In the genomic region with DNA sequence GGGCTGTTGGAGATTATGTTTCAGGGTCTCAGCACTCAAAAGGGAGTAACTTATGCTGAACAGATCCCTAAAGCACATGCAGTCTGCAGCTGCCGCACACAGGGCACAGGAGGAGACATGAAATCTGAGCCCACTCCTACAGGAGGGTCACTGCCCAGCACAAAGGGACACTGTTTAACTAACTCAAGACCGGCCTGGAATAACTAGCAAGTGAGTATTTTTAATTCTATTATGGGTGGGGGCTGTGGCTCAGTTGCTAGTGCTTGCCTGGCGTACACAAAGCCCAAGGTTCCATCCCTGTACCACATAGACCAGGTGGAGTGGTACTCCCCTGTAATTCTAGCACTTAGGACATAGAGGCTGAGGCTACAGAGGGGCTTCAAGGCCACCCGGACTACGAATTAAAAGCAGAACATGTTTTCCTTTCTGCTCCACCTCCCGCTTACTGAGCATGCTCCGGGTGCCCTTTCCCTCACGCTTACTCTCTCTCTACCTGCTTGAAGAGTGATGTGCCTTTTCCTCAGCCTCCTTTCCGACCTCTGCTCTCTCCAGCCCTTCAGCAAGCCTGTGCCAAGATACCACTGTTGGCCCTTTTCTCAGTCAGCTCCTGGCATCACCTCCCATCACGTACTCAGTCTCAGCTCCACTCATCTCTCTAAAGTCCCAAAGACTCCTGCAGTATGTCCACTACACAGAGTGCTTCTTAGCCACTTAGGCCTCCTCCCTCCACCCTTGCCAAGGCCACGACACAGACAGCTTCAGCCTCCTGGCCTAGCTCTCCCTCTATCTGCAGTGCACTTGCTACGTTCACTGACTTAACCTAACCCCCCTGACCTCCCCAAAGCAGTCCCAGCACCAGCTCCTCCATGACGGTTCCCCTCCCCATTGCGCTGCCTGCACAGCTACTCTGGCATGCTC, we compare ENCODE assay signal across 8 mouse cellular contexts. TPM values are rescaled to one million over a fixed set of nuclear protein-coding genes. Genes with fewer than 3 reads are reported as not detected.
A peak's percentile ranks its signal among the peaks of the same experiment; 100 is the strongest.
DNase-seq lines count a peak whose midpoint lies in the region; ATAC-seq and TF ChIP-seq lines count a peak whose summit lies in the region.

No protein-coding gene starts in this region.

- H3ac ChIP-seq in myocyte (ENCODE audit: control insufficient read depth, insufficient read length): no peak overlapping the region

- no peak for TF ChIP-seq POLR2A in myocyte (IDR thresholded peaks at IDR 0.05; ENCODE audit: insufficient read length, low read depth)

- H3K36me3 ChIP-seq in lung, embryonic 15.5 days: no peaks in the 10 kb centered on the region
- H3K36me3 ChIP-seq in forebrain, postnatal 0 days (ENCODE audit: insufficient read depth): no peaks in the 10 kb centered on the region
- H3K36me3 ChIP-seq in myocyte (ENCODE audit: control insufficient read depth, insufficient read depth): no peaks in the 10 kb centered on the region

- peak overlapping the region; percentile 87 for H3K27ac ChIP-seq in gastrocnemius, adult 2 months
- peak overlapping the region; percentile 25 for H3K27ac ChIP-seq in lung, embryonic 15.5 days
- no peak overlapping the region; the same call in 1 of the 2 replicates for H3K27ac ChIP-seq in forebrain, postnatal 0 days (ENCODE audit: low read depth, low read length)

- no peak overlapping the region; the same call in 1 of the 2 replicates for H3K9ac ChIP-seq in lung, embryonic 15.5 days
- no peak overlapping the region for H3K9ac ChIP-seq in forebrain, postnatal 0 days

- WGBS in lung, embryonic 15.5 days: 47% methylated on average over 14 of the region's 14 CpGs
- WGBS in forebrain, postnatal 0 days: 55% methylated on average over 14 of the region's 14 CpGs

- no peaks in the 10 kb centered on the region for H3K27me3 ChIP-seq in lung, embryonic 15.5 days
- no peaks in the 10 kb centered on the region for H3K27me3 ChIP-seq in forebrain, postnatal 0 days (ENCODE audit: insufficient read depth, low read length)
- no peaks in the 10 kb centered on the region for H3K27me3 ChIP-seq in myocyte (ENCODE audit: control insufficient read depth, insufficient read depth, insufficient read length)

- intact Hi-C loops in gastrocnemius, adult 2 months (cut with DNase I): no loop called here
- intact Hi-C loops in left cerebral cortex, postnatal 4 days (cut with DNase I): no loop called here
- intact Hi-C loops in left cerebral cortex, postnatal 10 days (cut with DNase I): no loop called here

- no peak for DNase-seq in gastrocnemius, adult 2 months
- DNase-seq in gastrocnemius, adult 8-10 months (ENCODE audit: low spot score in 2 of 2): no peak
- no peak for DNase-seq in lung, postnatal 25 days (ENCODE audit: low spot score)
- no peak for DNase-seq in forebrain, postnatal 0 days
- DNase-seq in left cerebral cortex, postnatal 4 days: no peak
- no peak for DNase-seq in left cerebral cortex, postnatal 10 days (ENCODE audit: extremely low spot score in 1 of 2, low spot score in 2 of 2)

- peak; percentile 31; the same call in 1 of the 2 replicates for ATAC-seq in lung, embryonic 15.5 days (ENCODE audit: borderline replicate concordance, extremely low read depth, low FRiP score, low TSS enrichment)
- ATAC-seq in forebrain, postnatal 0 days: peak; percentile 32; the same call in 1 of the 2 replicates

- no peak overlapping the region for H3K4me2 ChIP-seq in lung, embryonic 15.5 days
- H3K4me2 ChIP-seq in forebrain, postnatal 0 days (ENCODE audit: low read depth): no peak overlapping the region
- H3K4me2 ChIP-seq in myocyte (ENCODE audit: low read depth): peak overlapping the region; percentile 68

- peaks cover 76% of the 10 kb centered on the region for H3K79me2 ChIP-seq in myocyte (ENCODE audit: control insufficient read depth, insufficient read depth)

- no peaks in the 10 kb centered on the region for H3K9me3 ChIP-seq in lung, embryonic 15.5 days
- H3K9me3 ChIP-seq in forebrain, postnatal 0 days (ENCODE audit: low read length): no peaks in the 10 kb centered on the region

- TF ChIP-seq CTCF in gastrocnemius, adult 2 months (IDR thresholded peaks at IDR 0.05): no peak
- TF ChIP-seq CTCF in forebrain, postnatal 0 days (IDR thresholded peaks at IDR 0.05; ENCODE audit: low read depth): no peak

- peaks cover 56% of the 10 kb centered on the region for H3K4me1 ChIP-seq in lung, embryonic 15.5 days
- H3K4me1 ChIP-seq in forebrain, postnatal 0 days (ENCODE audit: insufficient read depth): no peaks in the 10 kb centered on the region

- H3K4me3 ChIP-seq in gastrocnemius, adult 2 months: peak overlapping the region; percentile 26
- no peak overlapping the region for H3K4me3 ChIP-seq in lung, embryonic 15.5 days
- no peak overlapping the region for H3K4me3 ChIP-seq in forebrain, postnatal 0 days (ENCODE audit: low read depth, low read length)
- no peak overlapping the region for H3K4me3 ChIP-seq in myocyte

TF ChIP-seq in myocyte, 11 proteins besides CTCF, POLR2A, EP300 and RAD21:
- TF ChIP-seq MYOG (IDR thresholded peaks at IDR 0.05; ENCODE audit: control insufficient read depth in 1 of 3, insufficient read depth in 1 of 3, insufficient read length in 2 of 3, low read depth in 2 of 3) (peak in 2 of 3 experiments; percentile 78 to 89), POLR2AphosphoS2 (IDR thresholded peaks at IDR 0.05; ENCODE audit: insufficient read length, low read depth) (no peak), MYOD1 (IDR thresholded peaks at IDR 0.05; ENCODE audit: control insufficient read depth in 1 of 3, insufficient read length in 2 of 3, low read depth in 2 of 3) (peak; percentile 11 to 92 (median 84)), TCF12 (IDR thresholded peaks at IDR 0.05; ENCODE audit: insufficient read depth, poor library complexity, severe bottlenecking) (peak; percentile 48), TCF3 (IDR thresholded peaks at IDR 0.05; ENCODE audit: insufficient read length, low read depth) (peak; percentile 21)

RNA-seq across cellular contexts. Expression of a gene that starts 8.9 kb away (rescaled TPM):
- 10 to 100 TPM; 28.6 to 49.6 TPM for total RNA-seq in gastrocnemius, adult 2 months (2021)
- 10 to 100 TPM; 26.6 to 38.4 (median 30.2) TPM for total RNA-seq in gastrocnemius, adult 8-10 months (2022)
- polyA plus RNA-seq in lung, embryonic 15.5 days (2015; fragmentation: Nextera tagmentation; extraction: Ambion mirVana): 16.6 and 17.7 TPM in 2 replicates
- 64.1 and 74.1 TPM in 2 replicates for total RNA-seq in forebrain, postnatal 0 days (2014; rRNA removed)
- polyA plus RNA-seq in forebrain, postnatal 0 days (2015; fragmentation: Nextera tagmentation; extraction: Ambion mirVana): 23.7 and 24.2 TPM in 2 replicates
- polyA plus RNA-seq in myocyte (2012; fragmentation: generic; extraction: Trizol): 16.1 TPM
- 10 to 100 TPM; 66.3 to 70.5 TPM for total RNA-seq in left cerebral cortex, postnatal 4 days (2021)
- total RNA-seq in left cerebral cortex, postnatal 10 days (2021): 10 to 100 TPM; 64.2 to 66.8 TPM

RNA-seq across cellular contexts. Expression of a gene that starts 50.5 kb away (rescaled TPM):
- 10 to 100 TPM; 15.7 to 17.4 TPM for total RNA-seq in gastrocnemius, adult 2 months (2021)
- total RNA-seq in gastrocnemius, adult 8-10 months (2022): 10 to 100 TPM; 13.1 to 16.7 (median 14.8) TPM
- polyA plus RNA-seq in lung, embryonic 15.5 days (2015; fragmentation: Nextera tagmentation; extraction: Ambion mirVana): 17.7 and 19.4 TPM in 2 replicates
- total RNA-seq in forebrain, postnatal 0 days (2014; rRNA removed): 17.1 and 22.1 TPM in 2 replicates
- 6.7 and 9.5 TPM in 2 replicates for polyA plus RNA-seq in forebrain, postnatal 0 days (2015; fragmentation: Nextera tagmentation; extraction: Ambion mirVana)
- polyA plus RNA-seq in myocyte (2012; fragmentation: generic; extraction: Trizol): 19.5 TPM
- 10 to 100 TPM; 27.3 to 30.2 TPM for total RNA-seq in left cerebral cortex, postnatal 4 days (2021)
- 10 to 100 TPM; 24.9 to 27.4 TPM for total RNA-seq in left cerebral cortex, postnatal 10 days (2021)
